Mouse (Mus musculus): ENCODE results near the gene 2010300C02Rik.

GRCm38 (mm10) chr1:37622049-37622448 is 97.8 kb downstream of the 2010300C02Rik start:
- TF ChIP-seq CTCF (IDR thresholded peaks at IDR 0.05): no peak
- TF ChIP-seq EP300 (IDR thresholded peaks at IDR 0.05): no peak
